Mouse (Mus musculus): ENCODE measurements around the gene Stat5b. TPM values are rescaled to one million over a fixed set of nuclear protein-coding genes. Genes with fewer than 3 reads are reported as not detected.

Stat5b gene
- total and polyA plus RNA-seq, 3 experiments = 53.8 to 65.3 (median 60.3) TPM

DNA sequence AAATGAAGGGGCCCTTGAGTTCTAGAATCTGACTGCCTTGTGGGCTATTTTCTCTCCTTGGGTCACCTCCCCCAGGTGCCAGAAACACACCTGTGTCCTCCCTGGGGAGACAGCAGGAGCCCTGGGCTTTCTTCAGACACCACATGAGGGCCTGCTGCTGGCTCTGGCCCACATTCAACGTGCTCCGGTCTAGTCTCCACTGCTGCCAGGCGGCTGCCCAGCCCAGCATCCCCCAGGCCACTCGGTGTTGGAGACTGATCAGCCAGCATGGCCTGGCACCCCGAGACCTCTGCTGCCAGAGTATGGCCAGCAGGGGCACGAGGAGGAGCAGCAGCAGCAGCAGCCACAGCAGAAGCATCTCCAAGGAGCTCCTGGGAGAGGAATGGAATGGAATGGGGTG is 80.5 kb downstream of the Stat5b start:
- DNase-seq = no peak

DNA sequence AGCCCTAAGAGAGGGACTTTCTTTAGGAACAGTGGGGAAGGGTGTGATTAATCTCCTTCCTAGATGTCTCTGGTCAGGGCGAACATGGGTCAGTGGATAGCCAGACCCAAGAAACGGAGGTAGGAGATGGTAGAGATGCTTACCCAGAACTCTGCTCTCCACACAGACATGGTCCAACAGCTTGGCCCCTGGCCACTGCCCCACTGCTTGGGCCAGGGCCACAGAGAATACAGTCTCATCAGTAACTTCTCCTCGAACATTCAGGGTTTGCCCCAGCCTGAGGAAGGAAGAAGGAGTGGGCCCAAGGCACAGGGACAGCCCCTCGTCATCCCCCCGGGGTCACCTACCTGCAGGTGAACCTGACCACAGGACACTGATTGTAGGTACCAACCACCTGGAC is 82.7 kb downstream of the Stat5b start:
- DNase-seq = no peak

GRCm38 (mm10) chr11:100766726-100767125 is 83.8 kb downstream of the Stat5b start:
- DNase-seq = no peak

DNA sequence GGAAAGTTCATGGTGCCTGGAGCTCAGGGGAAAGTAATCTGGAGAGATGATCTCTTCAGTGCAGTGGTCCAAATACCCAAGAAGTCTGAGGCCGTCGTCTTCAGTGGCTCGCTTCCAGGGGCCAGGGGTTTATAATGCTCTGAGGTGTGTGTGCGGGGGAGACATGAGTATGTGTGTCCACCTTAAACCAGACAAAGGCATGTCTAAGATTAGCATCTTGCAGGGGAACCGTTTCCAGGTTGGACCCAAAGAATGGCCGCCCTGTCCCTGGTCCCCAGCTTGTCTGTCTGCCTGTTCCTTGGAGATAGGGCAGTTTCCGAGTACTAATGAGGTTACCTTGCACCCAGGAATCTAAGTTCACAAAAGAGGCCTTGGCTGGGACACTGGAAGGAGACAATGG is 87.7 kb downstream of the Stat5b start, which contains the start of gene Hcrt:
Gene Hcrt, minus strand, starts transcription at position 101 of the 400 bp plus-strand sequence.
- DNase-seq = no peak

DNA sequence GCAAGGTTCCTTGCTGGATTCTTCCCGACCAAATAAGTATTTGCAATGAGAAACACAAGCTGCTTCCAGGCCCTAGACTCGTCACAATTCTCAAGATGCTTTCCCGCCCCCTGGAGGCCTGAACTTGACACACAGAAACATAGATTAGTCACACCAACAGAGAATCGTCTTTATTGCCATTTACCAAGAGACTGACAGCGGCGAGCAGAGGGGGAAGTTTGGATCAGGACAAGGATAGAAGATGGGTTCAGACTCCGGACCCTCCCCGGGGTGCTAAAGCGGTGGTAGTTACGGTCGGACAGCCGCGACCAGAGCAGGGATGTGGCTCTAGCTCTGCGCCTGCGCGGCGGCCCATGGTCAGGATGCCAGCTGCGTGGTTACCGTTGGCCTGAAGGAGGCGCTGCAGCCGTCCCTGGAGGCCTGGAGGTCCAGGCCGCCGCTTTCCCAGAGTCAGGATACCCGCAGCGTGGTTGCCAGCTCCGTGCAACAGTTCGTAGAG is 88.9 kb downstream of the Stat5b start:
- DNase-seq = peak; percentile 92

- peak; percentile 66 for DNase-seq
Observed at GRCm38 (mm10) chr11:100759611-100760233, 90.8 kb downstream of the Stat5b start, which contains the start of gene Kcnh4. Gene Kcnh4 (minus strand): TSS chr11:100759942.

DNA sequence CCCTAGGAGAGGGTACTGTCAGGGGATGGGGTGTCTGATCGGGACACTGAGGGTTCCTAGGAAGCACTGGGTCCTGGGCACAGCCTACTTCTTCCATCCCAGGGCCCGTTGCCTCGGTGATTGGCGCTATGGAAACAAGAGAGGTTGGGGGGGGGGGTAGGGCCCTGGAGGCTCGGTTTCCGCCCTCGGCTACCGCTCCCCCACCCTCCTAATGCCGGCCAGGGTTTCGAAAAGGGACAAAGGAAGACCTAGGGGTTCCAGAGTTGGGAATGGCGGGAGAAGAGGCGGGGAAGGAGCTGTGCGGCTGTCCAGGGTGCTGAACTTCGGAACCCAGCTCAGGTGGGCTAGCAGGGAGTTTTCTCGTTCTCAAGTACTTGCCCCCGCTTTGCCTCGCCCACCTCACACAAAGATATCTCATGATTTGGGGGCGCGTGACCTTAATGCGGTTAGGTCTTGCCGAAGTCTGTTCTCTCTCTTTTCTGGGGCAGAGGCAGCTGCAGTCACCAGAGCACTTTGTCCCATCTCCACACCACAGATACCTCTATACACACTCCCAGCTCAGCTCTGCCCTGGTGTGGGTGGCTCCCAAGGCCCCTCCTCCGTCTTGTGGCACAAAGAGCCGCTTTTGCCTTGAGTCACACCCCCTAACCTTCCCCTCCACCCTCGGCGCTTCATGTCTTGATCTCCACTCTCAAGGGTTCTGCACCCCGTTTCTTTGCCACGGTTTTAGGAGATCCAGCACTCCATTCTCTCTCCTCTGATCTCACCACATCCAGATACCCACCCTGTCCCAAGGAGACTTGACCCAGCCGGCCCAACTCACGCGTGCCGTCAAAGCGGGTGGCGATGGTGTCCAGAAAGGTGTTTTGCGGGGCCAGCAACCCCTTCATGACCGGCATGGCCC is 91.6 kb downstream of the Stat5b start:
- peak; percentile 54 for DNase-seq

GRCm38 (mm10) chr11:100757566-100757965 is 93.0 kb downstream of the Stat5b start:
- no peak for DNase-seq

DNA sequence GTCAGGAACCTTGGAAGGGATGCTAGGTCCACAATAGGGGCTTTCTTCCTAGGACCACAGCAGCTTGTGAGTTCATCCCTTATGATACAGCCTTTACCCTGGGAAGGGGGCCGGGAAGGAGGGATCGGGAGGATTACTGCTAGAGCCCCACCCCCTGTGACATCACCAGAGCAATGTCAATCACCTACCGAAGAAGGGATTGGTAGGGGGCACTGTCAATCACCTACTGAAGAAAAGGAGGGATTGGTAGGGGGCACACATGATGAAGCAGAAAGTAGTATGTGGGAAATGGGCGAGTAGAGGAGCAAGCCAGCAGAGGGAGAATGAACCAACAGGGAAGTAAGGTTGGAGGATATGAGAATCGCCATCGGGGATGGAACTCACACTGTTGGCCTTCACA is 94.0 kb downstream of the Stat5b start:
- no peak for DNase-seq

GRCm38 (mm10) chr11:100754693-100755057 is 95.8 kb downstream of the Stat5b start:
- DNase-seq = no peak

- no peak for DNase-seq
Observed at GRCm38 (mm10) chr11:100754021-100754692, 96.4 kb downstream of the Stat5b start.

DNA sequence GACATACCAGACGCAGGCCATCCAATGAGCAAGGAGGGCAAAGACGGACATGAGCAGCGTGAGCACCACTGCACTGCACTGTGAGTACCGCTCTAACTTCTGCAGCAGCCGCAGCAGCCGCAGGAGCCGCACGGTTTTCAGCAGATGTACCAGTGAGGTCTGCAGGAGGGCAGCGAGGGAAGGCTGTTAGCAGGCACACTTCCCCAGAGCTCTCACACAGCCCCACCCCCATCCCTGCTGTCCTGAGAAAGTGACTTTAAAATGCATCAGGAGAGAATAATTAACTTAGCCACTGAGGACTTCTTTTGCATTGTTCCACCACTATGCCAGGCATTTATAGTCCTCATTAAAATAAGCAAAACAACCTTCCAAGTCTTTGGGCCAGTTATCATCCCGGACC is 98.2 kb downstream of the Stat5b start:
- DNase-seq = no peak

- no peak for DNase-seq
Observed at GRCm38 (mm10) chr11:100750127-100750526, 100.4 kb downstream of the Stat5b start.

GRCm38 (mm10) chr11:100749469-100749868 is 101.1 kb downstream of the Stat5b start:
- no peak for DNase-seq

GRCm38 (mm10) chr11:100748620-100749019 is 101.9 kb downstream of the Stat5b start:
- DNase-seq = no peak

DNA sequence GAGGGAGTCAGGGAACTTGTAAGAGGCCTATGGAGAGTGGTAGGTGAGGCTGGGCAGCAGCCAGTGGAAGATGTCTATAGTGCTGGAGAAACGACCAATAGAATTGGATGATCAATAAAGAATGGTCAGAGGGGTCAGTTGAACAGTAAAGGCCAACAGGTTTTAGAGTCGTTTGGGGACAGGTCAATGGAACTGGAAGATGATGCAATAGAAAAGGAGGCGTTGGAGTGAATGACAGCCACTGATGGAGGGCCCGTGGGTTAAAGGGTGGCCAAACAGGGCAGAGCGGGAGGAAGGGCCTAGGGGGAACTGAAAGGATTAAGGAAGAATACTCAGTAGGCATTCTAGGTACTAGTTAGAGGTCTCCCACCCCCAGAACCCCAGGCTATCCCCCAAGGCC is 103.4 kb downstream of the Stat5b start:
- no peak for DNase-seq

DNA sequence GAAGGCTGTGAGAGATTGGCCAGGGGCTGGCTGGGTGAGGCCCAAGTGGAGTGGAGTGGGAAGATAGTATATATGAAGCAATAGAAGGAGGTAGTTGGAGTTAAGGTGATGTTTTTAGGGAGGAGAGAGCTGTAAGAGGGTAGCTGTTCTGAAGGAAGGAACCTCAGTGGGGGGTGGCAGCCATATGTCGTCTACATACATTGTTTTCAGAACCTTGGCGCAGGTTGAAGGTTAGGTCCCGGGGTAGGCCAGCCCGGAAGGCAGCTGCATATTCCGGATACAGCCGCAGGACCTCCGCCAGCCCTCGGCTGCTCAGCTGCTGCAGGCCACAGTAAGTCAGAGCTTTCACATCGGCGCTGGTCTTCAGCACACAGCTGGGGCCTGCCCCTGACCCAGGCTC is 104.0 kb downstream of the Stat5b start:
- no peak for DNase-seq

DNA sequence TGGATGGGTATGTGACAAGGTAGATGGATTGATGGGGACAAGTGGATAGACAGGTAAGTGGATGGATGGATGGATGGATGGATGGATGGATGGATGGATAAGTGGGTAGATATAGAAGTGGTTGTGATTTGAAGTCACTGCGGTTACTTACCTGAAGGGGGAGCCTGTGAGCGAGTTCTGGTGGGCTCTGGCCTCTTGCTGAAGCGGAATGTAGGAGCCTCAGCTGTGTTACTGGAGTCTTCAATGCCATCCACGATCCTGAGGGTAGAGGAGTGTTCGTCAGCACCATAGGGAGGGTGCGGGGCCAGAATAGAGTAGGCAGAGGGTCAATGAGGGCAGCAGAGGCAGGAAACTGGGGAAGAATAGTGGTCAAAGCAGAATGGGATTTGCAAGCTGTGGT is 105.4 kb downstream of the Stat5b start:
- peak; percentile 54 for DNase-seq

DNA sequence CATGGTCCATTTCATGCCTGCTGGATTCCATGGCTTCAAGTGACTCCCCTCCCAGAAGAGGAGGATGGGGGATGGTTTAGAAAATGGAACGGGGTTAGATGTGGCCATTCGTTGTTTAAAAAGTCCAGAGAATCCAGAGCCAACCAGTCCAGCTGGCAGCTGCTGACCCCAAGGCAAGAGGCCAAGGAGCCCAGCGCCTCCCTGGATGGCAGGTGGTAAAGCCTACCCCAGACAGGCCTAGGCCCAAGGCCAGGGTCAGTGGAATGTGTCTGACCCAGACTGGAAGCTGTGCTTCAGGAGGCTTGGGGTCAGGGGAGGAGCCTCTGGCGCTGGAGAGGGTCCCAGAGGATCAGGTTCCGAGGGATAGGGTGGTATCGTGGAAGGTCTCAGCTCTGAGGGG is 109.2 kb downstream of the Stat5b start:
- peak; percentile 47 for DNase-seq

DNA sequence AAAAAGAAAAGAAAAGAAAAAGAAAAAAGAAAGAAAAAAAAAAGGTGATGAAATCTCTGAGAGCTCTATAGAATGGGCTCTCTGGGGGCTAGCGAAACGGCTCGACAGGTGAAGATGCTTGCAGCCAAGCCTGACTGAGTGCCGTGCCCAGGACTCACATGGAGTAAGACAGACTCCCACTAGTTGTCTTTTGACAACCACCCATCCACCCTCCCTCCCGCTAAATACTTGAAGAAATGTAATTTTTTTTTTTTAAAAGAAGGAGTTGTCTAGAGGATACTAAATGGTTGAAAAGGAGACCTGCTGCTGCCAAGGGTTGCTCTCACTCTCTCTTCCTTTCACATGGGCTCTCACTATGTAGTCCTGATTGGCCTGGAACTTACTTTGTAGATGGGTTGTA is 111.8 kb downstream of the Stat5b start:
- no peak for DNase-seq

GRCm38 (mm10) chr11:100738066-100738604 is 112.4 kb downstream of the Stat5b start, which contains the start of gene Rab5c:
Gene Rab5c (minus strand): TSS chr11:100738215.
- peak; percentile 100 for DNase-seq

GRCm38 (mm10) chr11:100737105-100737733 is 113.3 kb downstream of the Stat5b start:
- peak; percentile 41 for DNase-seq
